Mouse (Mus musculus) ovary, postnatal 36 days (tissue): ENCODE results near the gene Amigo2.

ENCODE experiments used
- DNase-seq: peaks from one replicate; pipeline ENCODE4 v3.0.0; 2022; ENCODE audit warnings: low spot score, mixed read lengths

Amigo2 gene

GRCm38 (mm10) chr15:97267094-97267695 lies 20.1 kb upstream of the Amigo2 start:
- no peak for DNase-seq

DNA sequence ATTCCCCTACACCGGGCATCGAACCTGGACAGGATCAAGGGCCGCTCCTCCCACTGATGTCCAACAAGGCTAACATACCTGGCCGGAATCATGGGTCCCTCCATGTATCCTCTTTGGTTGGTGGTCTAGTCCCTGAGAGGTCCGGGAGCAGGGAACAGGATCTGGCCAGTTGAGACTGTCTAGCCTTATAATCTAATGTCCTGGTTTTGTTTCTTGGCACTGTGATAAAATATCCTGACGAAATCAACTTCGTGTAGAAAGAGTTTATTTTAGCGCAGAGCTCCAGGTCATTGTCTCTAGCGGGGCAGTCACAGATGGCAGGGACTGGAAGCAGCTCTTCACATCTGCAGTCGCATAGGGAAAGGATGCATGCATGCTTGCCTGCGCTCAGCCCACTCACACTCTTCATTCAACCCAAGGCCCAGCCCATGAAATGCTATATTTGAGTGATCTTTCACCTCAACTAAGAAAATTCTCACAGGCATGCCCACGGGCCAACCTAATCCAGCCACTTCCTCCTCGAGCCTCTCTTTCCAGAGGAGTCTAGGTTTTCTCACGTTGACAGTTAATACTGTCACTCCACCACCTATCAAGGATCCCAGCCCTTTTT lies 19.3 kb upstream of the Amigo2 start:
- no peak for DNase-seq

DNA sequence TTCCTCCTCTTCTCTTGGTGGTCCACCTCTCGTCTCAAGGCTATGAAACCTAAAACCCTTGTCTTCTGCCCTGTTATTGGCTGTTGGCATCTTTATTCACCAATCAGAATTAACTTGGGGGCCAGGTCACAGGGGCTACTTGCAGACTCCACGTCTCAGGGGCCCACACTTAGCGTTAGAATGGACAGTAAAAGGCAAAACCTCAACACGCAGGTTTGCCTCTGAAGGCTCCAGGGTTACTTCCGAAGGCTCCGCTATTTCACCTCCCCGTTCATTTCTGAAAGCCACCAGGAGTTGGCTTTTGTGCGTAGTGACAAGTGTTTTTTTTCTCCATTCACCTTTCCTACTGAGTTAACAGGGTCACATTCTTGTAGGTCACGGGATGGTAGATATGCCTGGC lies 15.2 kb upstream of the Amigo2 start:
- no peak for DNase-seq

DNA sequence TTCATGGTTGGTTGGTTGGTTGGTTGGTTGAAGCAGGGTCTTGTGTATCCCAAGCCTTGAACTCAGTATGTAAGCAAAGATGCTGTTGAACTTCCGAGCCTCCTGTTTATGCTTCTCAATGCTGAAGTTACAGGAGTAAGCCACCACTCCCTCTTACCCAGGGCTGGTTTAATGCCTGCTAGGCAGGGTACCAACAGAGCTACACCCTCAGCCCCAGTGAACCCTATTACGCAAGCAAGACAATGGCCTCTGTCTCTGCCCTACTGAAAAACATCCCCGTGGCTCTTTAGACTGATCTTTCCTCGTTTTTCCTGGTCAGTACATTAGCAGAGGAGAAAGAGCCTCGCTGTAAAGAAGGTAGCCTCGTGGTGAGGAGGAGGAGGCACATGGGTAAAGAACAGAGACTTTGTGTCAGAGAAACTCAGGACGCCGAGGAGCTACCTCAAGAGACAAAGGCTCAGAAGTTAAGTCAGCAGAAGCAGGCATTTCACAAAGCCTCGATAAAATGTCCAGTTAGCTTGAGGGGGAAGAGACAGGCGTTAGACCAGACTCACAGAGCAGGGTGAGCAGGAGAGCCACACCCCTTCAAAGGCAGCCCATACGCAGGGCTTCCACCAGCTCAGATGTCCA lies 13.0 kb upstream of the Amigo2 start:
- no peak for DNase-seq

DNA sequence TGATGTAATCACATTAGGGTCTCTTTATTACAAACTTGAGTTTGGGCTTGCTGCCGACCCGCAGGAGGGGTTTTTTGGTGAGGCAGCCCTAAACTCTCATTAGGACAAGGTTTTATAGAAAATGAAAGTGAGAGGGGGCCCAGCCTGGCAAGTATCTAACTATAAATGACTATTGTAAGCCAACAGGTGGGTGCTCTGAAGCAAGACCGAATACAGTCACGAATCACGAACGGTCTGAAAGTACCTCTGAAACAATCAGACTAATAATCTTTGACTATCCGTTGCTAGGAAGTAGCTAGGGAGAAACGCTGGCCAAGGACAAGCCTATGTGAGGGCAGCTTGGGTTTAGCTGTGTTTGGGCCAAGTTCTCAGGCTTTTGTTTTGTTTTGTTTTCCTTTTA lies 12.2 kb upstream of the Amigo2 start:
- DNase-seq, result no peak

DNA sequence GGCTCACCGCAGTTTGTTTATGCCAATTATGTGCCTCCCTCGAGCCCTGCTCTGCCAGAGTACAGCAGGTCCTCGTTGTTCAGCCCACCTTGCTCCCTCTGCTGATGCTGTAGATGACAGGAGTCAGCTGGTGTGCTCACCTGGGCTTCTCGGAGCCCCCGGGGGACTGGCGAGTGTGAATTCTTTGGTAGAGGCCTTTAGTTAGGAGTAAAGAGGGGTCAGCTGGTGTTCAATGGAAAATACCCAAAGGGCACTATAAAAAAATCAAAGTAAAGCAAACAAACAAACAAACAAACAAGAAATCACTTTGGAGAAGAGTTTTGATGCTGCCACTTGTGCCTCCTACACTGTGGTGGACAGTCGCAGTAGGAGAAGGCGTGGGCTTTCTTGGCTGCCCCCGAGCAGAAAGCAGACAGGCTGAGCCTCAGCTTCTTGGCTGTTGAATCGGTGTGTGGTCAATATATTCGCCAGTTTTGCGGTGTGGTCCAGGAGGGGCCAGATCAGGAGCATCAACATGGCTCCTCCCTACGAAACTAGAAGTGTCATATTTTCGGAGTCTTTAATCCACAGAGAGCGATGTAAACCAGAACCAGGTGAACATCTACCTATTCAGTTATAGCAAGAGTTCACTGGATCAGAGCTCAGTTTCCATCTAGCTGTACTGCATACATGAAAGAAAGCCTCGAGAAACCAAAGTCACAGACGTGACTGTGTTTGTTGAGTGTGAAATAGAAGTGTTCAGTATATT lies 11.6 kb upstream of the Amigo2 start:
- no peak for DNase-seq

- no peak for DNase-seq
These were observed 10.2 kb upstream of the Amigo2 start for GRCm38 (mm10) chr15:97257206-97257775.

DNA sequence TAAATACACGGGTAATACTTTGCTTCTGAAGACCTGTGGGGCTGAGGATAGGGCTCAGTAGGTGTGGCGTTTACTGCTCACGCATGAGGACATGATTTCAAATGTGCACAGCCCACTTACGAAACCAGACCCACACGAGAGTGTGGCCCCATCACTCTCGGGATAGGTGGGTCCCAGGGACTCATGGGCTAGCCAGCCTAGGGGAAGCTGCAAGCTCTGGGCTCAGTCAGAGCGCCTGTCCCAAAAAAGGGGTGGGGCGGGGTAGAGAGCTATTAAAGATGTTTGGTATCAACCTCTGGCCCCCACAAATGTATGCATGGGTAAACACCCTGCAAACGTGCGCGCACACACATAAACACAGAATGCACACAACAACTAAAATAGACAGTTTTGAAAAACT lies 9.3 kb upstream of the Amigo2 start:
- no peak for DNase-seq

GRCm38 (mm10) chr15:97255800-97256199 lies 8.7 kb upstream of the Amigo2 start:
- no peak for DNase-seq

DNA sequence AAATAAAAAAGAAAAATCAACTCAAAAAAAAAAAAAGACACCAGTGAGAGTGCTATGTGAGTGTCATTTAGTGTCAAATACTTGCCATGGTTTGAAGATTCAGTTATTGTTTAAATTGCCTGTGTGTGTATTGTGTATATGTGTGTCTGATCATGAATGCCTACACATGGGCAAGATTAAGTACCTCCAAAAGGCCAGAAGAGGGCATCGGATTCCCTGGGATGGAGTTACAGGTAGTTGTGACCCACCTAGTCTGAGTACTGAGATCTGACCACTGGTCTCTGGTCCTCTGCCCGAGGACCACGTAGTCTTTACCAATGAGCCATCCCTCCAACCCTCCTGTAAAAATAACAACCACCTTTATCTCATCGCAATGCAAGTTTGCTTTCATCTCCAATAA lies 7.3 kb upstream of the Amigo2 start:
- DNase-seq, result no peak

GRCm38 (mm10) chr15:97252493-97253034 lies 5.5 kb upstream of the Amigo2 start:
- DNase-seq, result no peak

DNA sequence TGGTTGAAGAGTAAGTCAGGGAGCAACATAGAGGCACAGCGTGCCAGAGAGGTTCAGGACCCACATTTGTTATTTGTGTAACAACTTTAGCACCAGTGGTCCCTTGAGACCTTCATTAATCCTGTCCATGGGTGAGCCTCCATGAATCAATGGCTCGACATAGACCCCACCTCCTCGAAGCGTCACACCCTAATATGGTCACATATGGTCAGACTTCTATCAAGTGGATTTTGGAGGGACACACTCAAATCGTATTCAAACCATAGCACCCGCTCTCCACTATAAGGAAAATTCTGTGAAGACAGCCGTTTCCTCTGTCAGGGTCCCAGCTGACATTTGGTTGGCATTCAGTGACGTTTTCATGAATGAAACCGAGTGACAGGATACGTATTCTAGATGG lies 2.2 kb upstream of the Amigo2 start:
- no peak for DNase-seq

GRCm38 (mm10) chr15:97248296-97248695 lies 1.2 kb upstream of the Amigo2 start:
- no peak for DNase-seq

DNA sequence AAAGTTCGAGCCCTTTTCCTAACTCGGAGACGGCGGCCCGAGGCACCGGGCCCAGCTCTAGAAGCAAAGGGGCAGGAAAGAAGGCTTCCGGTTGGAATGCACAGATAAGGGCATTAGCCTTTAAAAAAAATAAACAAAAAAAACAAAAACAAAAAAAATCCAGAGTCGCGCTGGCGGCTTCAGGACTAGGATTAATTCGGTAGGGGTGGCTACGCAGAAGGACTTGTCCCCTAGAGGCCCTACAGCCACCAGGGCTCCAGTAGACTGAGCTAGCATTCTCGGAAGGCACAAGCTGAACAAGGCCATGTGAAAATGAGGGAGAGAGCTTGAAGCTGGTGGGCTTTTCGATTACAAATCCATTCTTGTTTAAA lies 689 bp upstream of the Amigo2 start:
- no peak for DNase-seq

GRCm38 (mm10) chr15:97246256-97246655 lies 831 bp downstream of the Amigo2 start:
- no peak for DNase-seq

- DNase-seq, result no peak
These were observed 1.7 kb downstream of the Amigo2 start for GRCm38 (mm10) chr15:97245392-97245791.

DNA sequence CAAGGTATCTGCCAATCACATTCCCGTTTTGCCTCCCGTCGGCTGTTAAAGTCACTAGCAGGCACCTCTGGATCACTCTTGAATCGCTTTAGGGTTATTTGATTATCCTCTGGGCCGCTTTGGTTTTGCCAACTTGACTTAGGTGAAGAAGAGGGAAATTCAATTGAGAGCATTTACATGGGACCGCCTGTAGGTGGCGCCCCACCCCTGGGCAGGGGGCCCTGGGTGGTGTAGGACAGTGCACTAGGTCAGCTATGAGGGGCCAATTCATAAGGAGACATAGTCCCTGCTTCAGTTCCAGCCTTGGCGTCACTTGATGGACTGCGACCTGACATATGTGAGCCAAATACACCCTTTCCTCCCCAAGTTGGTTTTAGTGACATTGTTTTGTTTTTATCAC lies 10.1 kb downstream of the Amigo2 start:
- peak; percentile 57 for DNase-seq

GRCm38 (mm10) chr15:97235183-97235582 lies 11.9 kb downstream of the Amigo2 start:
- DNase-seq, result no peak

- no peak for DNase-seq
These were observed 13.0 kb downstream of the Amigo2 start for GRCm38 (mm10) chr15:97234076-97234475.

- no peak for DNase-seq
These were observed 17.5 kb downstream of the Amigo2 start for GRCm38 (mm10) chr15:97229494-97230077.

DNA sequence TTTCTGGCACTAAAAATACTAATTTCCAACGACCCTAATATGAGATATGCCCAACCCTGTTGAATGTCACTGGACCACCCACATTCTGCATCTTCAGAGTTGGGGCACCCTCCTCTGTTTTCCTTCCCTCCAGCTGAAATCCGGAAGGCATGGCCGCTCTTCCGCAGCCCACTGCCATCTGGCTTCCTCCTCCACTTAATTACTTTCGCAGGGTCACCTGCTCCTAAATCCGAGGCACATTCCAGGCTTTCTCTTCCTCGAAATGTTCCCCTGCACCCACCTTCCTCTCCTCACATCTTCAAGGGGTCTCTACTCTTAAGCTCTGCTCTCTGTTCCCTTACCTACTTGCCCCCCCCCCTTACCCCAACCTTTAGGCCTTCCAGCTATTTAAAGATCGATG lies 23.1 kb downstream of the Amigo2 start:
- no peak for DNase-seq

DNA sequence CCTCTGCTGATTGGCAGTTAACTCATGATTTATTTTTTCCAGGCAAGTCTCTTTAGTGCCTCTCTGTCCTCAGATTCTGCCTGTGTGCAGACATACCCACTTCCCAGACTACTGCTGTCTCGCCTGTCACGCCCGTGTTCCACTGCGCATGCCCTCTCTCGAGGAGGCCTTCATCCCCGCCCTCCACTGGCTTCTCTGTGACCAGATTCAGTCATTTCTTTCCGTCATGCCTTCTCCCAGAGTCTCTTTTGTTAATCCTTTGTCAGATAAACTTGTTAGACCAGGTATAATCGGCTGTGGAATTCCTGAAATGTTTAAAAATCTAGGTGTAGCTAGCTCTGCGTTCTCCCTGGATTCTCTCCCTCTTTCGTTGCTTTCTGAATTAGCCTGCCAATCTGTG lies 23.7 kb downstream of the Amigo2 start:
- DNase-seq, result no peak
